Comparison of ENCODE assay signal across 8 mouse cellular contexts in the genomic region with DNA sequence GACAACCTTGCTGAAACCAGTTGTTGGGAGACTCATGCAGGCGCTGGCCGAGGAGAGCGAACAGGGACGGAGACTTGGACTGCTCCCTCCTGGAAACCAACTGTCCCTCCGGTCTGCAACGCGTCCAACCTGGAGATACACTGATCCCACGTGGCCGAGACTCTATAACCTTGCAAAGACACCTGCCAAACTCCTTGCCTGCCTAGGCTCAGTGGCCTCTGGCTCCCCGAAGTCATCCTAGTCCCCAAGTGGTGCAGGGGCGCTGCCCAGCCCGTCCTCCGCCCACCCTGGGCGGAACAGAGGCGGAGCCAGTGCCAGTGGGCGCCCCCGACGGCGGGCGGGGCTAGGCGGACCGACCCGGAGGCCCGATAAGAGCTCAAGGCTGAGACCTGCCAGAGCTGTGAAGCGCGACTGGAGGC. TPM values are rescaled to one million over a fixed set of nuclear protein-coding genes. Genes with fewer than 3 reads are reported as not detected.
DNase-seq lines count a peak whose midpoint lies in the region; ATAC-seq and TF ChIP-seq lines count a peak whose summit lies in the region.

A gene (plus strand): TSS at position 345 of the 419 bp plus-strand sequence.

- H3K9me3 ChIP-seq in ES-Bruce4 (replicated peaks; ENCODE audit: control insufficient read depth, insufficient read depth, low read length, poor library complexity, severe bottlenecking): no peaks in the 10 kb centered on the region
- no peaks in the 10 kb centered on the region for H3K9me3 ChIP-seq in forebrain, embryonic 11.5 days (ENCODE audit: control insufficient read depth, low read length)
- no peaks in the 10 kb centered on the region for H3K9me3 ChIP-seq in hindbrain, postnatal 0 days (ENCODE audit: low read length)
- H3K9me3 ChIP-seq in liver, embryonic 14.5 days (ENCODE audit: control insufficient read depth, low read length): no peaks in the 10 kb centered on the region
- H3K9me3 ChIP-seq in neural tube, embryonic 14.5 days (ENCODE audit: control insufficient read depth, low read length): no peaks in the 10 kb centered on the region

- no peaks in the 10 kb centered on the region for H3K36me3 ChIP-seq in ES-Bruce4 (ENCODE audit: control insufficient read depth, insufficient read depth, low read length, poor library complexity, severe bottlenecking)
- no peaks in the 10 kb centered on the region for H3K36me3 ChIP-seq in forebrain, embryonic 11.5 days (ENCODE audit: control insufficient read depth, insufficient read depth, low read length)
- H3K36me3 ChIP-seq in hindbrain, postnatal 0 days (ENCODE audit: insufficient read depth, low read length): no peaks in the 10 kb centered on the region
- no peaks in the 10 kb centered on the region for H3K36me3 ChIP-seq in liver, embryonic 14.5 days (replicated peaks; ENCODE audit: control insufficient read depth, insufficient read depth, low read depth)
- no peaks in the 10 kb centered on the region for H3K36me3 ChIP-seq in neural tube, embryonic 14.5 days (ENCODE audit: control insufficient read depth, insufficient read depth, low read length)

- no peaks in the 10 kb centered on the region for H3K27me3 ChIP-seq in ES-Bruce4 (ENCODE audit: control insufficient read depth, insufficient read depth, low read length, poor library complexity, severe bottlenecking)
- peaks cover 26% of the 10 kb centered on the region for H3K27me3 ChIP-seq in forebrain, embryonic 11.5 days (ENCODE audit: control insufficient read depth, insufficient read depth, low read length)
- peaks cover 26% of the 10 kb centered on the region for H3K27me3 ChIP-seq in hindbrain, postnatal 0 days (ENCODE audit: insufficient read depth, low read length)
- peaks cover 12% of the 10 kb centered on the region for H3K27me3 ChIP-seq in liver, embryonic 14.5 days (ENCODE audit: control insufficient read depth, insufficient read depth, low read length)
- H3K27me3 ChIP-seq in neural tube, embryonic 14.5 days (ENCODE audit: control insufficient read depth, insufficient read depth, low read length): peaks cover 36% of the 10 kb centered on the region

- TF ChIP-seq POLR2A in ES-Bruce4 (IDR thresholded peaks at IDR 0.05; ENCODE audit: insufficient read depth, low read length): no peak

- peak; percentile 46 for ATAC-seq in forebrain, embryonic 11.5 days (replicated peaks; ENCODE audit: low FRiP score)
- ATAC-seq in hindbrain, postnatal 0 days: peak; percentile 83
- ATAC-seq in liver, embryonic 14.5 days (ENCODE audit: insufficient read depth): peak; percentile 94
- ATAC-seq in neural tube, embryonic 14.5 days (ENCODE audit: low read depth): peak; percentile 82

- no peak within 1 kb of the TSS for H3K9ac ChIP-seq in ES-Bruce4 (ENCODE audit: low read depth, poor library complexity, severe bottlenecking)
- peak within 1 kb of the TSS; percentile 39 for H3K9ac ChIP-seq in forebrain, embryonic 11.5 days (ENCODE audit: low read length)
- peak within 1 kb of the TSS; percentile 35; the same call in 1 of the 2 replicates for H3K9ac ChIP-seq in hindbrain, postnatal 0 days (replicated peaks; ENCODE audit: low read length)
- peak within 1 kb of the TSS; percentile 7 for H3K9ac ChIP-seq in liver, embryonic 14.5 days (replicated peaks)
- H3K9ac ChIP-seq in neural tube, embryonic 14.5 days (replicated peaks; ENCODE audit: low read depth, low read length): peak within 1 kb of the TSS; percentile 32; the same call in 1 of the 2 replicates

- no peak for TF ChIP-seq EP300 in ES-Bruce4 (IDR thresholded peaks at IDR 0.05; ENCODE audit: insufficient read depth, low read depth, low read length)
- TF ChIP-seq EP300 in liver, embryonic 14.5 days (IDR thresholded peaks at IDR 0.05; ENCODE audit: low read depth): no peak

- no peaks in the 10 kb centered on the region for H3K4me1 ChIP-seq in ES-Bruce4 (ENCODE audit: control insufficient read depth, insufficient read depth, low read length)
- H3K4me1 ChIP-seq in forebrain, embryonic 11.5 days (replicated peaks; ENCODE audit: control insufficient read depth, insufficient read depth, low read length): 0 out of 2 replicates have a peak, but pooled peaks cover 2% of the 10 kb centered on the region
- H3K4me1 ChIP-seq in hindbrain, postnatal 0 days (ENCODE audit: insufficient read depth, low read length): 0 out of 2 replicates have a peak, but pooled peaks cover 7% of the 10 kb centered on the region
- H3K4me1 ChIP-seq in liver, embryonic 14.5 days (replicated peaks; ENCODE audit: control insufficient read depth in 2 of 2, insufficient read depth in 2 of 2, low read length in 1 of 2): peaks cover 13 to 20% of the 10 kb centered on the region in 2 experiments; a peak in 3 of 4 replicates
- peaks cover 5% of the 10 kb centered on the region; the same call in 1 of the 2 replicates for H3K4me1 ChIP-seq in neural tube, embryonic 14.5 days (ENCODE audit: control insufficient read depth, insufficient read depth, low read length)

- DNase-seq in adrenal gland, postnatal 10 days: peak; percentile 80
- peak; percentile 73 for DNase-seq in forebrain, embryonic 11.5 days (ENCODE audit: low spot score)
- peak; percentile 23 for DNase-seq in hindbrain, postnatal 0 days (ENCODE audit: low spot score)
- peak; percentile 63 to 67 (median 65) for DNase-seq in liver, embryonic 14.5 days (ENCODE audit: low read depth in 3 of 3, low spot score in 3 of 3)
- no peak for DNase-seq in gastrocnemius, postnatal 14 days
- DNase-seq in gastrocnemius, adult 18-20 months (ENCODE audit: low spot score): no peak

- H3K4me2 ChIP-seq in forebrain, embryonic 11.5 days (ENCODE audit: low read depth, low read length, severe bottlenecking): peak within 1 kb of the TSS; percentile 70
- H3K4me2 ChIP-seq in hindbrain, postnatal 0 days (ENCODE audit: low read depth, low read length): peak within 1 kb of the TSS; percentile 85
- peak within 1 kb of the TSS; percentile 71 for H3K4me2 ChIP-seq in liver, embryonic 14.5 days (ENCODE audit: low read depth)
- H3K4me2 ChIP-seq in neural tube, embryonic 14.5 days (ENCODE audit: low read depth, low read length): peak within 1 kb of the TSS; percentile 79

- H3K4me3 ChIP-seq in ES-Bruce4 (ENCODE audit: low read depth, low read length): peak within 1 kb of the TSS; percentile 77
- peak within 1 kb of the TSS; percentile 29 for H3K4me3 ChIP-seq in forebrain, embryonic 11.5 days (ENCODE audit: low read depth, low read length)
- peak within 1 kb of the TSS; percentile 46 for H3K4me3 ChIP-seq in hindbrain, postnatal 0 days (ENCODE audit: low read length)
- peak within 1 kb of the TSS; percentile 49 to 61 for H3K4me3 ChIP-seq in liver, embryonic 14.5 days (ENCODE audit: insufficient read depth in 1 of 2, low read depth in 2 of 2, low read length in 2 of 2)
- peak within 1 kb of the TSS; percentile 34 for H3K4me3 ChIP-seq in neural tube, embryonic 14.5 days (ENCODE audit: low read depth, low read length)

- intact Hi-C loops in gastrocnemius, postnatal 14 days (cut with DNase I; ENCODE audit: low total_unique reads): no loop called here

- H3K27ac ChIP-seq in ES-Bruce4 (ENCODE audit: insufficient read depth, low read length): no peak within 1 kb of the TSS
- H3K27ac ChIP-seq in forebrain, embryonic 11.5 days (ENCODE audit: low read depth, low read length): no peak within 1 kb of the TSS
- H3K27ac ChIP-seq in hindbrain, postnatal 0 days: no peak within 1 kb of the TSS
- no peak within 1 kb of the TSS for H3K27ac ChIP-seq in liver, embryonic 14.5 days
- H3K27ac ChIP-seq in neural tube, embryonic 14.5 days (ENCODE audit: low read depth, low read length): no peak within 1 kb of the TSS

- no peak for TF ChIP-seq CTCF in ES-Bruce4 (IDR thresholded peaks at IDR 0.05; ENCODE audit: low read depth, low read length)
- TF ChIP-seq CTCF in hindbrain, postnatal 0 days (IDR thresholded peaks at IDR 0.05; ENCODE audit: low read depth): no peak
- TF ChIP-seq CTCF in liver, embryonic 14.5 days (IDR thresholded peaks at IDR 0.05; ENCODE audit: low read depth): no peak

- WGBS in forebrain, embryonic 11.5 days: under 1% methylated on average over 25 of the region's 26 CpGs
- under 1% methylated on average over 26 of the region's 26 CpGs for whole genome bisulfite sequencing in hindbrain, postnatal 0 days
- under 1% methylated on average over 26 of the region's 26 CpGs for WGBS in liver, embryonic 14.5 days (ENCODE audit: insufficient replicate concordance)
- 1% methylated on average over 26 of the region's 26 CpGs for WGBS in neural tube, embryonic 14.5 days

RNA-seq across cellular contexts. Expression of the gene that starts here (rescaled TPM):
- 0.26 TPM in 1 of 2 replicates, not detected in the other for polyA plus RNA-seq in ES-Bruce4 (2011; ENCODE audit: insufficient read depth, insufficient read length, low read depth, missing spikeins)
- not detected for total RNA-seq in adrenal gland, postnatal 10 days (2021)
- 0.08 and 0.75 TPM in 2 replicates for polyA plus RNA-seq in forebrain, embryonic 11.5 days (2014; fragmentation: Nextera tagmentation; extraction: Ambion mirVana)
- total RNA-seq in hindbrain, postnatal 0 days (2014; rRNA removed): 5.7 and 8.5 TPM in 2 replicates
- 0.51 and 0.79 TPM in 2 replicates for polyA plus RNA-seq in hindbrain, postnatal 0 days (2015; fragmentation: Nextera tagmentation; extraction: Ambion mirVana)
- 0.59 and 0.63 TPM in 2 replicates for polyA plus RNA-seq in liver, embryonic 14.5 days (2012; rRNA removed)
- 0.75 and 1.4 TPM in 2 replicates for polyA plus RNA-seq in liver, embryonic 14.5 days (2014; fragmentation: Nextera tagmentation; extraction: Ambion mirVana)
- 0.12 TPM in 1 of 2 replicates, not detected in the other for polyA plus RNA-seq in neural tube, embryonic 14.5 days (2014; fragmentation: Nextera tagmentation; extraction: Ambion mirVana)
- not detected for total RNA-seq in gastrocnemius, postnatal 14 days (2021)
- total RNA-seq in gastrocnemius, adult 18-20 months (2021): not detected

Comparison
In these comparisons a context has a peak if more than half of its experiments do, and no peak if none do; other contexts are left out.
1. Peak in DNase-seq in adrenal gland, postnatal 10 days; RNA of the gene not detected or under 1 TPM.
2. Peak in DNase-seq, ATAC-seq, H3K4me3 ChIP-seq, H3K9ac ChIP-seq and H3K4me2 ChIP-seq in forebrain, embryonic 11.5 days; RNA of the gene not detected or under 1 TPM.
3. Peak in ATAC-seq, H3K4me3 ChIP-seq, H3K9ac ChIP-seq and H3K4me2 ChIP-seq in neural tube, embryonic 14.5 days; RNA of the gene not detected or under 1 TPM.
4. DNase-seq: peak in hindbrain, postnatal 0 days (single experiment) and liver, embryonic 14.5 days (3 of 3); none in gastrocnemius, postnatal 14 days (single experiment) and gastrocnemius, adult 18-20 months (single experiment).
5. Peak in every context shown above with its lines, with median percentiles within 50 percentile points of each other: H3K4me3 ChIP-seq, ATAC-seq and H3K4me2 ChIP-seq.